Mouse (Mus musculus) spleen, adult 2 months (tissue): ENCODE results near the gene Fam24a. TPM values are rescaled to one million over a fixed set of nuclear protein-coding genes. Genes with fewer than 3 reads are reported as not detected.

Experiments used
- DNase-seq, 2 experiments: peaks; one replicate each; pipeline versions ENCODE4 v3.0.0 to v3.0.0-alpha.2; 2012 to 2021; ENCODE audit warnings: low spot score in 2 of 2, low read depth in 1 of 2
- H3K27ac ChIP-seq: fragments of 200-500 bp; 2 replicates; pipeline ENCODE4 v1.5.1; 2012; ENCODE audit warnings: low read length, inconsistent platforms; ENCODE audit not compliant: insufficient read depth
- H3K27me3 ChIP-seq: fragments of 200-500 bp; 2 replicates; pipeline ENCODE4 v1.6.1; 2012; ENCODE audit warnings: mild to moderate bottlenecking, moderate library complexity, low read length, inconsistent platforms; ENCODE audit not compliant: control insufficient read depth, insufficient read depth
- H3K36me3 ChIP-seq: fragments of 200-500 bp; 2 replicates; pipeline ENCODE4 v1.6.1; 2012; ENCODE audit warnings: mild to moderate bottlenecking, low read length, inconsistent platforms; ENCODE audit not compliant: control insufficient read depth, insufficient read depth
- H3K4me1 ChIP-seq: fragments of 200-500 bp; 2 replicates; pipeline ENCODE4 v1.6.1; 2011; ENCODE audit warnings: inconsistent platforms; ENCODE audit not compliant: control insufficient read depth, insufficient read depth, insufficient read length
- H3K4me3 ChIP-seq: fragments of 200-500 bp; 2 replicates; pipeline ENCODE4 v1.5.1; 2011; ENCODE audit warnings: mild to moderate bottlenecking, inconsistent platforms; ENCODE audit not compliant: insufficient read depth, insufficient read length; ENCODE audit errors: extremely low read depth
- CTCF ChIP-seq: fragments of 200-500 bp; IDR thresholded peaks from 2 replicates; pipeline ENCODE4 v1.5.1; 2011; ENCODE audit warnings: mild to moderate bottlenecking, inconsistent platforms; ENCODE audit not compliant: insufficient read depth, insufficient read length, insufficient replicate concordance; ENCODE audit errors: extremely low read depth
- POLR2A ChIP-seq: fragments of 200-500 bp; IDR thresholded peaks from 2 replicates; pipeline ENCODE4 v1.6.1; 2011; ENCODE audit warnings: low read depth, low read length, inconsistent platforms
- WGBS: fragments of 180-500 bp; shearing (Covaris S2); methylation state at CpG from one replicate; pipeline ENCODE4 v1.1.7; 2018; 5-methylcytosine and 5-hydroxymethylcytosine counted together
- polyA plus RNA-seq: library from polyadenylated mRNA; depleted of rRNA; stranded (reverse); fragments of >200 nt; gene quantifications from 2 replicates; pipeline ENCODE4 v1.2.3, GENCODE M21; 2012; rRNA removed

The Fam24a gene
- polyA plus RNA-seq: not detected in 2 replicates

DNA sequence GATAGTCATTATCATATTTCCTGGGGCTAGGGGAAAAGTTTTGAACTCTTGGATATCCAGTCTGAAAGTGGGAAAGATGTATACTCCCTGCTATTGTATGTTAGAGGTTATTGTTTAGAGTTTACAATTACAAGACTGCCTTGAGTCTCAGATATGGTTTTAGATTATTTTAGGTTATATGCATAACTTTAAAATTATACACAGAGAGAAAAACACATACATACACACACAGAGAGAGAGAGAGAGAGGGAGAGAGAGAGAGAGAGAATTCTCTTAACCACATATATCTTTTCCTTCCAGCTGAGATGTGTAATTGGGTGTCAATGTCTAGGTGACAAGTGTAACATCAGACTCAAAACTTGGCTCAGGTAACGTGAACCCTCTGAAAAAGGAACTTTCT is at the start of gene Fam24a:
TSS of gene Fam24a (plus strand) at position 301 of the 400 bp plus-strand sequence.
- Histone ChIP-seq H3K27me3 (no peaks in the 10 kb centered on the region), H3K36me3 (no peaks in the 10 kb centered on the region), H3K27ac (no peak within 1 kb of the TSS), H3K4me3 (no peak within 1 kb of the TSS), H3K4me1 (no peaks in the 10 kb centered on the region)
- no peak for TF ChIP-seq POLR2A
- no peak for TF ChIP-seq CTCF
- no peak for DNase-seq
- 61% methylated on average over 1 of the region's 1 CpGs for WGBS

DNA sequence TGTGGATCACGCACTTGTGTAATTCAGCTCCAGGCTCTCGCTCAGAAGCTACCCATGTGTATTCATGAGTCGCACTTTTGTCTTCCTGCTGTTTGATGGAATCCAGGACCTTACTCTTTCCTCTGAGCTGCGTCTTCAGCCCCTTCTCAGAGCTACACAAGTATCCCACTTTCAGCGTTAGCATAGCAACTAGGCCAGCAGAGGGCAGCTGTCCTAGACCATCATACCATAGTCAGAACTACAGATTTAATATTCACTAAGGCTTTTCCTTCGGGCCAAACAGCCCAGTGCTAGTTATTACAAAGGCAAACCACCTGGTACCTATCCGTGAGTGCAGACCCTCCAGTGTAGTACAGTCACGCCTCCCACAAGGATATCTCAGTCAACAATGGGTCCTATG is 36.5 kb upstream of the Fam24a start:
- no peaks in the 10 kb centered on the region for H3K36me3 ChIP-seq
- TF ChIP-seq POLR2A: no peak
- no peak for TF ChIP-seq CTCF
- no peaks in the 10 kb centered on the region for H3K4me1 ChIP-seq
- WGBS: 81% methylated on average over 8 of the region's 8 CpGs
- DNase-seq: no peak
- H3K27me3 ChIP-seq: no peaks in the 10 kb centered on the region
- H3K4me3 ChIP-seq: no peak overlapping the region
- no peak overlapping the region for H3K27ac ChIP-seq

- TF ChIP-seq CTCF: no peak
- no peak for TF ChIP-seq POLR2A
- Histone ChIP-seq H3K4me1 (no peaks in the 10 kb centered on the region), H3K27me3 (no peaks in the 10 kb centered on the region), H3K27ac (no peak overlapping the region), H3K36me3 (no peaks in the 10 kb centered on the region), H3K4me3 (no peak overlapping the region)
- no peak for DNase-seq
- WGBS: 79% methylated on average over 8 of the region's 8 CpGs
Measured at GRCm38 (mm10) chr7:131303340-131303739, 30.3 kb upstream of the Fam24a start.

DNA sequence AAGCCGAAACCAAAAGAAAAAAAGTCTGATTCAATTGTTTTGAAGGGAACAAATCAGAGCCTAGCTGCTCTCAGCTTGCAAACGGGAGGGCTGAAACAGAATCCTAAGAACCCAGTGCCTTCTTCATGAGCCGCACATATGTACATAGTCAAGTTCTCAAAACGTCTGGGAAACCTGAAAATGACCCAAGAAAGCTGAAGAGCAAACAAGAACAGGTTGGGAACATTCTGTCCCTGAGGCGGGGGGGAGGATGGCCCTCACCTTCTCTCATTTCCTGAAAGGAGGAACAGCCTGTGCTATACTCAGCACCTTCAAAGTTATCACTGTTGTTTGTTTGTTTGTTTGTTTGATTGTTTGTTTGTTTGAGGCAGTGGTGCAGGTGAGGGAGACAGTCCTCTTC is 26.9 kb upstream of the Fam24a start:
- Histone ChIP-seq H3K27ac (no peak overlapping the region), H3K36me3 (no peaks in the 10 kb centered on the region), H3K4me3 (no peak overlapping the region), H3K27me3 (no peaks in the 10 kb centered on the region), H3K4me1 (no peaks in the 10 kb centered on the region)
- DNase-seq: no peak
- WGBS: 76% methylated on average over 5 of the region's 5 CpGs
- TF ChIP-seq POLR2A (no peak), CTCF (no peak)

GRCm38 (mm10) chr7:131314493-131314892 is 19.2 kb upstream of the Fam24a start:
- WGBS: 85% methylated on average over 7 of the region's 7 CpGs
- DNase-seq: no peak
- no peaks in the 10 kb centered on the region for H3K27me3 ChIP-seq
- no peaks in the 10 kb centered on the region for H3K4me1 ChIP-seq
- no peak overlapping the region for H3K4me3 ChIP-seq
- H3K27ac ChIP-seq: no peak overlapping the region
- TF ChIP-seq POLR2A (no peak), CTCF (no peak)
- H3K36me3 ChIP-seq: no peaks in the 10 kb centered on the region

GRCm38 (mm10) chr7:131317587-131317986 is 16.1 kb upstream of the Fam24a start:
- no peak for DNase-seq
- H3K4me1 ChIP-seq: no peaks in the 10 kb centered on the region
- H3K27ac ChIP-seq: no peak overlapping the region
- WGBS: 72% methylated on average over 12 of the region's 12 CpGs
- TF ChIP-seq CTCF: no peak
- no peak for TF ChIP-seq POLR2A
- H3K27me3 ChIP-seq: no peaks in the 10 kb centered on the region
- H3K36me3 ChIP-seq: no peaks in the 10 kb centered on the region
- no peak overlapping the region for H3K4me3 ChIP-seq

- H3K27ac ChIP-seq: no peak overlapping the region
- H3K4me1 ChIP-seq: no peaks in the 10 kb centered on the region
- H3K4me3 ChIP-seq: no peak overlapping the region
- no peaks in the 10 kb centered on the region for H3K36me3 ChIP-seq
- DNase-seq: no peak
- 82% methylated on average over 4 of the region's 7 CpGs for WGBS
- no peaks in the 10 kb centered on the region for H3K27me3 ChIP-seq
- TF ChIP-seq CTCF (no peak), POLR2A (no peak)
Measured at GRCm38 (mm10) chr7:131318340-131318739, 15.3 kb upstream of the Fam24a start.
